Mouse (Mus musculus): ENCODE measurements around the gene Psap. TPM values are rescaled to one million over a fixed set of nuclear protein-coding genes. Genes with fewer than 3 reads are reported as not detected.

Gene Psap
- polyA plus RNA-seq, 1 experiment from 2014 or later = 54.8 TPM

- no peak overlapping the region for H3K9ac ChIP-seq (ENCODE audit: low read length)
- no peak for DNase-seq (ENCODE audit: low spot score)
- 90% methylated on average over 4 of the region's 4 CpGs for WGBS
- ATAC-seq (ENCODE audit: insufficient number of reproducible peaks, low FRiP score, low TSS enrichment, low read depth) = no peak
- no peak overlapping the region for H3K27ac ChIP-seq (replicated peaks; ENCODE audit: low read depth, low read length)
- H3K9me3 ChIP-seq (ENCODE audit: control insufficient read depth, low read length) = no peaks in the 10 kb centered on the region
- no peak overlapping the region for H3K4me2 ChIP-seq (ENCODE audit: low read depth, severe bottlenecking)
- no peak overlapping the region for H3K4me3 ChIP-seq (ENCODE audit: low read depth, low read length)
- peaks cover 25% of the 10 kb centered on the region for H3K4me1 ChIP-seq (ENCODE audit: control insufficient read depth, insufficient read depth, low read length)
- no peaks in the 10 kb centered on the region; the same call in 1 of the 2 replicates for H3K36me3 ChIP-seq (ENCODE audit: control insufficient read depth, insufficient read depth, low read length)
- H3K27me3 ChIP-seq (ENCODE audit: control insufficient read depth, insufficient read depth, low read length) = no peaks in the 10 kb centered on the region
These were observed 9.7 kb downstream of the Psap start for GRCm38 (mm10) chr10:60287161-60287560.

DNA sequence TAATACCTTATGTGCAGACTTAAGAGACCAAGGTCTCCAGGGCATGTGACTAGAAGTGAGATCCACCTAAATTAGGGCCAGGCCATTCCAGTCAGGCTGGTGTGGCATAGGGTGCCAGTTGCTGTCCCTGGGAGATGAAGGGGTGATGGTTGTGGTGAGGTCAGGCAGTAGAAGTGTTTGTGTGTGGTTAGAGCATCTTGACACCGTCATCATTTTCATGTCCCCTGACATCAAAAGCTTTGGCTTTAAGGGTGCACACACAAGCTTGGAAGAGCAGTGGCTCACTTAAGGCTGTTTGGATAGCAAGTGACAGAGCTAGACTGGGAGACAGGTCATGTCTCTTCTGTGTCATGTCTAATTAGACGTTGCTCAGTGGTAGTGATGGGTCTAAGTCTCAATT is 10.3 kb downstream of the Psap start:
- DNase-seq (ENCODE audit: low spot score) (no peak), ATAC-seq (ENCODE audit: insufficient number of reproducible peaks, low FRiP score, low TSS enrichment, low read depth) (no peak)
- peaks cover 25% of the 10 kb centered on the region for H3K4me1 ChIP-seq (ENCODE audit: control insufficient read depth, insufficient read depth, low read length)
- H3K27ac ChIP-seq (replicated peaks; ENCODE audit: low read depth, low read length) = no peak overlapping the region
- H3K4me2 ChIP-seq (ENCODE audit: low read depth, severe bottlenecking) = no peak overlapping the region
- 80% methylated on average over 2 of the region's 2 CpGs for WGBS
- no peak overlapping the region for H3K9ac ChIP-seq (ENCODE audit: low read length)
- no peak overlapping the region for H3K4me3 ChIP-seq (ENCODE audit: low read depth, low read length)
- no peaks in the 10 kb centered on the region for H3K9me3 ChIP-seq (ENCODE audit: control insufficient read depth, low read length)
- H3K27me3 ChIP-seq (ENCODE audit: control insufficient read depth, insufficient read depth, low read length) = no peaks in the 10 kb centered on the region
- no peaks in the 10 kb centered on the region for H3K36me3 ChIP-seq (ENCODE audit: control insufficient read depth, insufficient read depth, low read length)

GRCm38 (mm10) chr10:60289216-60289615 is 11.8 kb downstream of the Psap start:
- no peaks in the 10 kb centered on the region for H3K27me3 ChIP-seq (ENCODE audit: control insufficient read depth, insufficient read depth, low read length)
- no peak overlapping the region for H3K9ac ChIP-seq (ENCODE audit: low read length)
- H3K4me3 ChIP-seq (ENCODE audit: low read depth, low read length) = no peak overlapping the region
- no peak overlapping the region for H3K27ac ChIP-seq (replicated peaks; ENCODE audit: low read depth, low read length)
- no peaks in the 10 kb centered on the region for H3K9me3 ChIP-seq (ENCODE audit: control insufficient read depth, low read length)
- no peaks in the 10 kb centered on the region for H3K36me3 ChIP-seq (ENCODE audit: control insufficient read depth, insufficient read depth, low read length)
- no peak for ATAC-seq (ENCODE audit: insufficient number of reproducible peaks, low FRiP score, low TSS enrichment, low read depth)
- H3K4me1 ChIP-seq (ENCODE audit: control insufficient read depth, insufficient read depth, low read length) = peaks cover 23% of the 10 kb centered on the region
- WGBS = 92% methylated on average over 8 of the region's 8 CpGs
- no peak for DNase-seq (ENCODE audit: low spot score)
- H3K4me2 ChIP-seq (ENCODE audit: low read depth, severe bottlenecking) = no peak overlapping the region

DNA sequence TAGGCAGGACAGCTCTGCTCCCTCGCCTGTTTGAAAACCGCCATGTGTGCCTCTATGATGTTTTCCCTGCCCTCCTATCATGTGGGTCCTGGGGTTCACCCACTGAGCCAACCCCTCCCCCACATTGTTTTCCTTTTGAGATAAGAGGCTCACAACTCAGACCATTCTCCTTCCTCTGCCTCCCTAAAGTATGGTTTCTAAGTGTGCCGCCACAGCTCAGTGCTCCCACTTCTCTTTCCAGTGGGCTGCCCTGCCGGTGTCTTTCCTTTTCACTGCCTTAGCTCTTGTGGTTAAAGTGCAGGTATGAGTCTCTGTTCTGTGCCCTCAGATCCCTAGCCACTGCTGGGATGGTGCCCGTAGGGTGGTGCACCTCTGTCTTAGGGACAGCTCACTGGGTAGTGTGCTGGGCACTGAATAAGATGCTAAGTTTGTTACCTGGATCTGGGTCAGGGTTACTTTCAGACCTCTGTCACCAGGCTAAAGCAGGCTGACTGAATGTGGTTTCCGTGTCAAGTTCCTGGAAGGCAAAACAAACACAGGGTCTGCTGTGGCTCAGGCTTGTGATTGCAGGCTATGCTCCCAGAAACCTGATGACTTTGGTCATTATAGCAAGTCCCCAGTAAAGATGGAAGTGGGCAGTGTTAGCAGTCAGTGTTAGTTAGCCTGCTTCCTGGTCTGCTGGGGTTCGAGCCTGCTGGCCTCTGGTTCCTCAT is 12.8 kb downstream of the Psap start:
- Histone ChIP-seq H3K4me2 (ENCODE audit: low read depth, severe bottlenecking) (no peak overlapping the region), H3K9ac (ENCODE audit: low read length) (no peak overlapping the region), H3K9me3 (ENCODE audit: control insufficient read depth, low read length) (no peaks in the 10 kb centered on the region), H3K27ac (replicated peaks; ENCODE audit: low read depth, low read length) (no peak overlapping the region), H3K4me1 (ENCODE audit: control insufficient read depth, insufficient read depth, low read length) (peaks cover 13% of the 10 kb centered on the region), H3K4me3 (ENCODE audit: low read depth, low read length) (no peak overlapping the region), H3K36me3 (ENCODE audit: control insufficient read depth, insufficient read depth, low read length) (0 out of 2 replicates have a peak, but pooled peaks cover 3% of the 10 kb centered on the region), H3K27me3 (ENCODE audit: control insufficient read depth, insufficient read depth, low read length) (no peaks in the 10 kb centered on the region)
- WGBS = 73% methylated on average over 7 of the region's 7 CpGs
- ATAC-seq (ENCODE audit: insufficient number of reproducible peaks, low FRiP score, low TSS enrichment, low read depth) (no peak), DNase-seq (ENCODE audit: low spot score) (no peak)

DNA sequence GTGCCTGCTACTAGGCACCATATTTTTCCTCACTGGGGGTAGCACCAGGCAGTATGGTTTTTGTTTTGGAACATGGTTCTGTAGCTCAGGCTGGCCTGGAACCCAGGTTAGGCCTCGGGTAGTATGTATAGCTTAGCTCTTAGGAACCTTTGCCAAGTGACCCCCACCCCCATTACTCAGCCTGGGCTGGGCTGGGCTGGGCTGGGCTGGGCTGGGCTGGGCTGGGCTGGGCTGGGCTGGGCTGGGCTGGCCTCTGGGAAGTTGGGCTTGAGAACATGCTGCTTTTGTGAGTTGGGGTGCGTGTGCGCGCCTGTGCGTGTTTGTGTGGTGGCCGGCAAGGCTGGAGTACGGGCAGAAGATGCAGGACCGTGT is 13.3 kb downstream of the Psap start:
- Histone ChIP-seq H3K4me1 (ENCODE audit: control insufficient read depth, insufficient read depth, low read length) (peaks cover 8% of the 10 kb centered on the region; the same call in 1 of the 2 replicates), H3K9ac (ENCODE audit: low read length) (no peak overlapping the region), H3K4me2 (ENCODE audit: low read depth, severe bottlenecking) (no peak overlapping the region), H3K9me3 (ENCODE audit: control insufficient read depth, low read length) (no peaks in the 10 kb centered on the region), H3K36me3 (ENCODE audit: control insufficient read depth, insufficient read depth, low read length) (peaks cover 6% of the 10 kb centered on the region; the same call in 1 of the 2 replicates), H3K27me3 (ENCODE audit: control insufficient read depth, insufficient read depth, low read length) (no peaks in the 10 kb centered on the region), H3K27ac (replicated peaks; ENCODE audit: low read depth, low read length) (no peak overlapping the region), H3K4me3 (ENCODE audit: low read depth, low read length) (no peak overlapping the region)
- ATAC-seq (ENCODE audit: insufficient number of reproducible peaks, low FRiP score, low TSS enrichment, low read depth) = no peak
- 86% methylated on average over 8 of the region's 8 CpGs for WGBS
- DNase-seq (ENCODE audit: low spot score) = no peak

DNA sequence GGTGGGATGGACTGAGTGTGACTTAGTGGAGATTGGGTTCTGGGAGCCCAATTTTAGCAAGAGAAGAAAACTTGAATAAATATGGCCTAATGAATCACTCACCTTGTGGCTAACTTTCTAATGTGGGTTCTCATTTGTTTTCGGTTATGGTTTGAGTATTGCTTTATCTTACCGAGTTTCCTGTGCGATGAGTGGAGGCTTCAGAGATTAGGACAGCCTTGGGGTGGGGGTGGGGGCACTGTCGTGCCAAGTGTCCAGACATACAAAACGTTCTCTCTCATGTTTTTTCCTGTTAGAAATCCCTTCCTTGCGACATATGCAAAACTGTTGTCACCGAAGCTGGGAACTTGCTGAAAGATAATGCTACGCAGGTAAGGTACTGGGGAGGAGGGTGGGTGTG is 14.8 kb downstream of the Psap start:
- H3K27me3 ChIP-seq (ENCODE audit: control insufficient read depth, insufficient read depth, low read length) = no peaks in the 10 kb centered on the region
- ATAC-seq (ENCODE audit: insufficient number of reproducible peaks, low FRiP score, low TSS enrichment, low read depth) = no peak
- peaks cover 6% of the 10 kb centered on the region; the same call in 1 of the 2 replicates for H3K36me3 ChIP-seq (ENCODE audit: control insufficient read depth, insufficient read depth, low read length)

GRCm38 (mm10) chr10:60294621-60295020 is 17.2 kb downstream of the Psap start:
- no peak for DNase-seq (ENCODE audit: low spot score)

More for the DNA sequence above, 14.8 kb downstream of the Psap start:
- H3K9me3 ChIP-seq (ENCODE audit: control insufficient read depth, low read length) = no peaks in the 10 kb centered on the region
- H3K27ac ChIP-seq (replicated peaks; ENCODE audit: low read depth, low read length) = no peak overlapping the region
- H3K9ac ChIP-seq (ENCODE audit: low read length) = no peak overlapping the region
- H3K4me2 ChIP-seq (ENCODE audit: low read depth, severe bottlenecking) = no peak overlapping the region
- H3K4me3 ChIP-seq (ENCODE audit: low read depth, low read length) = no peak overlapping the region
- WGBS = 90% methylated on average over 8 of the region's 8 CpGs
- DNase-seq (ENCODE audit: low spot score) = no peak
- 0 out of 2 replicates have a peak, but pooled peaks cover 3% of the 10 kb centered on the region for H3K4me1 ChIP-seq (ENCODE audit: control insufficient read depth, insufficient read depth, low read length)

GRCm38 (mm10) chr10:60295356-60295755 is 17.9 kb downstream of the Psap start:
- ATAC-seq (ENCODE audit: insufficient number of reproducible peaks, low FRiP score, low TSS enrichment, low read depth) (no peak), DNase-seq (ENCODE audit: low spot score) (no peak)
- Histone ChIP-seq H3K4me1 (ENCODE audit: control insufficient read depth, insufficient read depth, low read length) (no peaks in the 10 kb centered on the region), H3K9ac (ENCODE audit: low read length) (no peak overlapping the region), H3K4me2 (ENCODE audit: low read depth, severe bottlenecking) (no peak overlapping the region), H3K36me3 (ENCODE audit: control insufficient read depth, insufficient read depth, low read length) (peaks cover 17% of the 10 kb centered on the region), H3K27me3 (ENCODE audit: control insufficient read depth, insufficient read depth, low read length) (no peaks in the 10 kb centered on the region), H3K9me3 (ENCODE audit: control insufficient read depth, low read length) (no peaks in the 10 kb centered on the region), H3K27ac (replicated peaks; ENCODE audit: low read depth, low read length) (no peak overlapping the region), H3K4me3 (ENCODE audit: low read depth, low read length) (no peak overlapping the region)
- 93% methylated on average over 3 of the region's 3 CpGs for WGBS

More at GRCm38 (mm10) chr10:60294621-60295020, 17.2 kb downstream of the Psap start:
- WGBS = 85% methylated on average over 7 of the region's 7 CpGs
- no peak overlapping the region for H3K4me2 ChIP-seq (ENCODE audit: low read depth, severe bottlenecking)
- no peak overlapping the region for H3K27ac ChIP-seq (replicated peaks; ENCODE audit: low read depth, low read length)
- H3K9ac ChIP-seq (ENCODE audit: low read length) = no peak overlapping the region
- peaks cover 16% of the 10 kb centered on the region for H3K36me3 ChIP-seq (ENCODE audit: control insufficient read depth, insufficient read depth, low read length)
- ATAC-seq (ENCODE audit: insufficient number of reproducible peaks, low FRiP score, low TSS enrichment, low read depth) = no peak
- H3K4me1 ChIP-seq (ENCODE audit: control insufficient read depth, insufficient read depth, low read length) = 0 out of 2 replicates have a peak, but pooled peaks cover 3% of the 10 kb centered on the region
- no peaks in the 10 kb centered on the region for H3K27me3 ChIP-seq (ENCODE audit: control insufficient read depth, insufficient read depth, low read length)
- no peak overlapping the region for H3K4me3 ChIP-seq (ENCODE audit: low read depth, low read length)
- H3K9me3 ChIP-seq (ENCODE audit: control insufficient read depth, low read length) = no peaks in the 10 kb centered on the region

GRCm38 (mm10) chr10:60296027-60296426 is 18.6 kb downstream of the Psap start:
- H3K9me3 ChIP-seq (ENCODE audit: control insufficient read depth, low read length) = no peaks in the 10 kb centered on the region
- no peak overlapping the region for H3K27ac ChIP-seq (replicated peaks; ENCODE audit: low read depth, low read length)
- DNase-seq (ENCODE audit: low spot score) (no peak), ATAC-seq (ENCODE audit: insufficient number of reproducible peaks, low FRiP score, low TSS enrichment, low read depth) (no peak)
- H3K9ac ChIP-seq (ENCODE audit: low read length) = no peak overlapping the region
- whole genome bisulfite sequencing = 83% methylated on average over 9 of the region's 9 CpGs
- no peaks in the 10 kb centered on the region for H3K27me3 ChIP-seq (ENCODE audit: control insufficient read depth, insufficient read depth, low read length)
- no peak overlapping the region for H3K4me3 ChIP-seq (ENCODE audit: low read depth, low read length)
- H3K4me1 ChIP-seq (ENCODE audit: control insufficient read depth, insufficient read depth, low read length) = no peaks in the 10 kb centered on the region
- no peak overlapping the region for H3K4me2 ChIP-seq (ENCODE audit: low read depth, severe bottlenecking)
- H3K36me3 ChIP-seq (ENCODE audit: control insufficient read depth, insufficient read depth, low read length) = peaks cover 24% of the 10 kb centered on the region

All from limb, embryonic 11.5 days (tissue).